Mouse (Mus musculus) CH12.LX (cell line): ENCODE results near the gene Fam166a. TPM values are rescaled to one million over a fixed set of nuclear protein-coding genes. Genes with fewer than 3 reads are reported as not detected.

ENCODE experiments used
- DNase-seq: peaks from one replicate; pipeline ENCODE4 v3.0.0-alpha.2; 2013; ENCODE audit errors: extremely low read depth
- H3K27ac ChIP-seq: 2 replicates; pipeline ENCODE4 v1.5.1; 2012; ENCODE audit warnings: low read depth, mild to moderate bottlenecking, control low read depth, moderate library complexity; ENCODE audit not compliant: insufficient read depth
- H3K27me3 ChIP-seq: replicated peaks from 2 replicates; pipeline ENCODE3; 2012; ENCODE audit warnings: inconsistent platforms
- H3K36me3 ChIP-seq, 2 experiments: replicated peaks in 1 of 2; 2 replicates each; pipeline versions ENCODE3 to v1.6.1; 2012; ENCODE audit warnings: inconsistent platforms in 1 of 2, low read length in 1 of 2, mild to moderate bottlenecking in 1 of 2, mixed read lengths in 1 of 2, moderate library complexity in 1 of 2; ENCODE audit not compliant: control insufficient read depth in 1 of 2, insufficient read depth in 1 of 2
- H3K4me1 ChIP-seq, 2 experiments: 2 replicates each; pipeline ENCODE4 v1.6.1; 2012; ENCODE audit warnings: inconsistent platforms in 1 of 2, moderate library complexity in 1 of 2; ENCODE audit not compliant: insufficient read depth in 2 of 2, control insufficient read depth in 1 of 2
- H3K4me2 ChIP-seq: 2 replicates; pipeline ENCODE4 v1.6.1; 2012; ENCODE audit warnings: low read depth, mild to moderate bottlenecking, control low read depth; ENCODE audit not compliant: poor library complexity, insufficient read depth, severe bottlenecking
- H3K4me3 ChIP-seq, 3 experiments: fragments of 150-350 bp in 1 of 3; sonication (generic) in 1 of 3; replicated peaks in 1 of 3; 2 replicates each; pipeline versions ENCODE3 to v1.5.1; 2011 to 2012; ENCODE audit warnings: low read depth in 2 of 3, low read length in 2 of 3, mild to moderate bottlenecking in 2 of 3, moderate library complexity in 2 of 3, control low read depth in 1 of 3, improper control_type of control experiment in 1 of 3, inconsistent platforms in 1 of 3, mixed read lengths in 1 of 3; ENCODE audit not compliant: poor library complexity in 1 of 3
- H3K79me2 ChIP-seq: replicated peaks from 2 replicates; pipeline ENCODE4 v1.6.1; 2012; ENCODE audit warnings: mild to moderate bottlenecking, moderate library complexity; ENCODE audit not compliant: control insufficient read depth, poor library complexity, insufficient read depth, severe bottlenecking; ENCODE audit errors: extremely low read depth
- H3K9ac ChIP-seq: 2 replicates; pipeline ENCODE4 v1.6.1; 2012; ENCODE audit warnings: low read depth, mild to moderate bottlenecking, control low read depth, moderate library complexity; ENCODE audit not compliant: insufficient read depth
- H3K9me3 ChIP-seq: replicated peaks from 2 replicates; pipeline ENCODE3; 2012; ENCODE audit warnings: low read length, inconsistent platforms, mixed read lengths
- BHLHE40 ChIP-seq: IDR thresholded peaks from 2 replicates; pipeline ENCODE4 v1.6.1; 2011; ENCODE audit warnings: mild to moderate bottlenecking, low read depth, low read length, improper control_type of control experiment
- CHD2 ChIP-seq: IDR thresholded peaks from 2 replicates; pipeline ENCODE4 v1.6.1; 2011; ENCODE audit warnings: low read length, improper control_type of control experiment
- CTCF ChIP-seq, 2 experiments: IDR thresholded peaks in 1 of 2; conservative IDR thresholded peaks in 1 of 2; 2 replicates each; pipeline ENCODE4 v1.5.1; 2011 to 2012; ENCODE audit warnings: low read depth in 2 of 2, low read length in 2 of 2, improper control_type of control experiment in 1 of 2, inconsistent platforms in 1 of 2, mild to moderate bottlenecking in 1 of 2, moderate library complexity in 1 of 2
- ELF1 ChIP-seq: IDR thresholded peaks from 2 replicates; pipeline ENCODE4 v1.6.1; 2014; ENCODE audit warnings: low read depth, mild to moderate bottlenecking, inconsistent platforms, low read length, improper control_type of control experiment
- GABPA ChIP-seq: IDR thresholded peaks from 2 replicates; pipeline ENCODE4 v1.6.1; 2012; ENCODE audit warnings: low read depth, low read length, improper control_type of control experiment, inconsistent platforms; ENCODE audit not compliant: insufficient replicate concordance
- HCFC1 ChIP-seq: IDR thresholded peaks from 2 replicates; pipeline ENCODE4 v1.6.1; 2012; ENCODE audit warnings: low read depth, mild to moderate bottlenecking, inconsistent platforms, low read length, improper control_type of control experiment
- JUND ChIP-seq: conservative IDR thresholded peaks from 2 replicates; pipeline ENCODE4 v1.6.1; 2011; ENCODE audit warnings: low read depth, low read length, improper control_type of control experiment
- MAFK ChIP-seq: IDR thresholded peaks from 2 replicates; pipeline ENCODE4 v1.6.1; 2011; ENCODE audit warnings: low read length, improper control_type of control experiment; ENCODE audit not compliant: insufficient replicate concordance
- MAX ChIP-seq: IDR thresholded peaks from 2 replicates; pipeline ENCODE4 v1.6.1; 2011; ENCODE audit warnings: low read length, improper control_type of control experiment
- MAZ ChIP-seq: IDR thresholded peaks from 2 replicates; pipeline ENCODE4 v1.6.1; 2012; ENCODE audit warnings: low read depth, mild to moderate bottlenecking, inconsistent platforms, low read length, improper control_type of control experiment, moderate library complexity
- MXI1 ChIP-seq: IDR thresholded peaks from 2 replicates; pipeline ENCODE4 v1.6.1; 2011; ENCODE audit warnings: mild to moderate bottlenecking, low read depth, low read length, improper control_type of control experiment
- NRF1 ChIP-seq: IDR thresholded peaks from 2 replicates; pipeline ENCODE4 v1.6.1; 2014; ENCODE audit warnings: low read depth, mild to moderate bottlenecking, inconsistent platforms, low read length, improper control_type of control experiment, moderate library complexity
- PAX5 ChIP-seq: IDR thresholded peaks from 2 replicates; pipeline ENCODE4 v1.6.1; 2012; ENCODE audit warnings: low read length, inconsistent platforms, mixed read lengths
- POLR2A ChIP-seq: IDR thresholded peaks from 2 replicates; pipeline ENCODE4 v1.6.1; 2011; ENCODE audit warnings: low read depth, mild to moderate bottlenecking, improper control_type of control experiment, low read length
- POLR2AphosphoS2 ChIP-seq: IDR thresholded peaks from 2 replicates; pipeline ENCODE4 v1.6.1; 2011; ENCODE audit warnings: low read depth, low read length, improper control_type of control experiment
- RAD21 ChIP-seq: IDR thresholded peaks from 2 replicates; pipeline ENCODE4 v1.6.1; 2011; ENCODE audit warnings: low read depth, mild to moderate bottlenecking, low read length, improper control_type of control experiment, moderate library complexity
- UBTF ChIP-seq: IDR thresholded peaks from 2 replicates; pipeline ENCODE4 v1.6.1; 2012; ENCODE audit warnings: low read depth, mild to moderate bottlenecking, inconsistent platforms, low read length, improper control_type of control experiment, moderate library complexity
- ZKSCAN1 ChIP-seq: IDR thresholded peaks from 2 replicates; pipeline ENCODE4 v1.6.1; 2012; ENCODE audit warnings: low read depth, inconsistent platforms, low read length, improper control_type of control experiment, borderline replicate concordance
- ZMIZ1 ChIP-seq: IDR thresholded peaks from 2 replicates; pipeline ENCODE4 v1.6.1; 2012; ENCODE audit warnings: low read depth, mild to moderate bottlenecking, inconsistent platforms, low read length, improper control_type of control experiment
- dilution Hi-C: fragments of 300-500 bp; cut with MboI; formaldehyde crosslinking; loops from 2 replicates; pipeline ENCODE4 v1.14.3; 2020; ENCODE audit warnings: low sequenced_read_pairs; ENCODE audit not compliant: extremely low pct_unique_long_range_greater_than_20kb, extremely low pct_ligation_motif_present
- in situ Hi-C: fragments of 300-500 bp; cut with MboI; formaldehyde crosslinking; loops from 3 replicates; pipeline ENCODE4 v1.14.3; 2019; ENCODE audit warnings: low sequenced_read_pairs, low pct_ligation_motif_present, low pct_unique_long_range_greater_than_20kb, mixed read lengths
- polyA plus RNA-seq: library from polyadenylated mRNA; unstranded; fragments of >175 nt; gene quantifications from 2 replicates; pipeline ENCODE4 v1.2.1, GENCODE M21; 2012; ENCODE audit warnings: low read depth; ENCODE audit not compliant: insufficient read length
- total RNA-seq, 2 experiments: library from RNA; depleted of rRNA; stranded (reverse); fragments of 300-350 nt in 1 of 2; fragments of >200 nt in 1 of 2; gene quantifications; 2 replicates each; pipeline ENCODE4 v1.2.3; 2012 to 2014

The Fam166a gene
- total and polyA plus RNA-seq, 3 experiments = 0.38 to 23.4 TPM; not detected in 1

GRCm38 (mm10) chr2:25221331-25221772, 2.8 kb downstream of the Fam166a start:
- H3K9ac ChIP-seq = no peak overlapping the region
- no peak overlapping the region for H3K27ac ChIP-seq
- peaks cover 9 to 18% of the 10 kb centered on the region in 2 experiments; a peak in 3 of 4 replicates for H3K4me1 ChIP-seq
- H3K4me2 ChIP-seq = no peak overlapping the region
- DNase-seq = no peak
- no peaks in the 10 kb centered on the region for H3K9me3 ChIP-seq
- TF ChIP-seq POLR2AphosphoS2 (peak; percentile 97), CTCF (conservative IDR thresholded peaks at IDR 0.05 in 1 of 2, IDR thresholded peaks at IDR 0.05 in 1 of 2; ENCODE audit: low read depth in 2 of 2, low read length in 2 of 2) (no peak), PAX5 (no peak), GABPA (no peak), NRF1 (no peak), BHLHE40 (no peak), HCFC1 (no peak), ZKSCAN1 (no peak), CHD2 (peak; percentile 65; the same call in 1 of the 2 replicates), ZMIZ1 (peak; percentile 68), POLR2A (peak; percentile 47; the same call in 1 of the 2 replicates)
- H3K36me3 ChIP-seq = peaks cover 22 to 26% of the 10 kb centered on the region in 2 experiments
- H3K27me3 ChIP-seq = no peaks in the 10 kb centered on the region
- in situ Hi-C loops (no loop called here), dilution Hi-C loops (no loop called here)
- H3K4me3 ChIP-seq = no peak overlapping the region
- H3K79me2 ChIP-seq = peaks cover 9% of the 10 kb centered on the region

DNA sequence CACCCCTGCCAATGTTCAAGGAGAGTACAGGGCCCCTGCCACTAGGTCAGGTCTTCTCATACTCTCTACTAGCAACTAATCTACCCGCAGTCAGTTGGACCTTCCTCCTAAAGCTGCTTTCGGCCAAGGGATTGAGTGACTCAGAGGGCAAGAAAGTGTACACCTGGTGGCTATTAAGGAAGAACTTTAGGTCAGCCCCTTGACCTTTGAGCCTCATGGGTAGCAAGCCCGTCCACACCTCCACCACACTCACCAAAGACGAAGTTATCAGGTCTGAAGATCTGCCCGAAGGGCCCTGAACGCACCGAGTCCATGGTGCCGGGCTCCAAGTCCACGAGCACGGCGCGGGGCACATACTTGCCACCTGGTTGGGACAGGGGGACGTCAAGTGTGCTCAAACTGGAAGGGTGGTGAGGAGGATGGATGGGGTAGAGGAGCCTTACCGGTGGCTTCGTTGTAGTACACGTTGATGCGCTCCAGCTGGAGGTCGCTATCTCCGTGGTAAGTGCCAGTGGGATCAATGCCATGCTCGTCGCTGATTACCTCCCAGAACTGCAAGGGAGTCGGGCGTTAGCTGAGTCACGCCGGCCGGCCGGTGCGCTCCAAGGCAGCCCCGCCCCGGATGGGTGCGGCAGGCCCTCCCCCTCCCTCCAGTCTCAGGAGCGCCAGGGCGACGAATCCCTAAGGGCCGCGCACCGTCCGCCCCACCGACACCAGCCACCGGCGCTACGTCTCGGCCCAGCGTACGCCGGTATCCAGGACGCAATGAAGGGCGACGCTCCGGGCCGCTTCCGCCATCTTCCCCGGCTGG, 5.3 kb downstream of the Fam166a start:
- Histone ChIP-seq H3K36me3 (peaks cover 22 to 26% of the 10 kb centered on the region in 2 experiments), H3K4me1 (peaks cover 13 to 31% of the 10 kb centered on the region in 2 experiments; a peak in 3 of 4 replicates), H3K4me2 (peak overlapping the region; percentile 53), H3K4me3 (peak overlapping the region; percentile 64 to 99 (median 82)), H3K9ac (peak overlapping the region; percentile 92), H3K27me3 (peaks cover under 1% of the 10 kb centered on the region), H3K79me2 (peaks cover 9% of the 10 kb centered on the region), H3K27ac (peak overlapping the region; percentile 98), H3K9me3 (no peaks in the 10 kb centered on the region)
- dilution Hi-C loops = no loop called here
- in situ Hi-C loops = no loop called here
- TF ChIP-seq JUND = no peak
- TF ChIP-seq ELF1 = peak; percentile 34; the same call in 1 of the 2 replicates
- peak; percentile 23; the same call in 1 of the 2 replicates for TF ChIP-seq UBTF
- TF ChIP-seq MXI1 = peak; percentile 94
- no peak for TF ChIP-seq ZMIZ1
- peak; percentile 45; the same call in 1 of the 2 replicates for TF ChIP-seq MAFK
- peak; percentile 41; the same call in 1 of the 2 replicates for TF ChIP-seq MAX
- 0 out of 2 replicates have a peak, but pooled peaks have one; percentile 41 for TF ChIP-seq MAZ
- TF ChIP-seq RAD21 = no peak
- DNase-seq = peak; percentile 79
